Mouse (Mus musculus): Measurements from ENCODE around the gene Gsdma2. TPM values are rescaled to one million over a fixed set of nuclear protein-coding genes. Genes with fewer than 3 reads are reported as not detected.

Gsdma2 gene
- polyA plus RNA-seq (2012; fragmentation: generic; extraction: Trizol): not detected
- long read RNA-seq, experiment 1: 0 reads
- long read RNA-seq, experiment 2: 0 reads

DNA sequence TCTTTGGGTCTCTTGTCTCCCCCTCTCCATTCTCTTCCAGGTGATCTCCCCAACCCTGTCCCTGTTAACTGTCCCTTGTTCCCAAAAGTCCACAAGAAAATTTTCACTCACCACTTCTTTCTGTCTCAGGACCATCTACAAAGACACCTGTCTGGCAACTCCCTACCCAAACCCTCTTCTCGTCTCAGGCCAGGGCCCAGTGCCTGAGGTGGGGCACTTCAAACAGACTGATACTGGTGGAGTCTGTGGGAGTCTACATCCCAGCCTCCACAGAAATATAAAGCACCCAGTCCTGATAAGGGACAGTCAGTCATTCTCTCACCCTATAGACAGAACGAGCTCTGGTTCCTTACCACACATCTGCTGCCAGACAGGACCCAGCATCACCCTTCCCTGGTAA lies at the start of gene Gsdma2:
Gene Gsdma2 (plus strand): TSS at position 301 of the 400 bp plus-strand sequence.
- Histone ChIP-seq H3K79me3 (ENCODE audit: low read depth) (no peaks in the 10 kb centered on the region), H3K36me3 (ENCODE audit: control insufficient read depth, insufficient read depth) (no peaks in the 10 kb centered on the region), H3ac (ENCODE audit: control insufficient read depth, insufficient read length, low read depth) (no peak within 1 kb of the TSS), H3K79me2 (ENCODE audit: control insufficient read depth, insufficient read depth) (no peaks in the 10 kb centered on the region), H3K27me3 (ENCODE audit: control insufficient read depth, insufficient read depth, insufficient read length) (peaks cover 49% of the 10 kb centered on the region), H3K4me3 (ENCODE audit: insufficient read depth, poor library complexity, severe bottlenecking) (no peak within 1 kb of the TSS)
- no peak for TF ChIP-seq CEBPB (IDR thresholded peaks at IDR 0.05; ENCODE audit: low read depth)
- no peak for TF ChIP-seq USF1 (IDR thresholded peaks at IDR 0.05; ENCODE audit: low read depth)
- no peak for TF ChIP-seq MYOD1 (IDR thresholded peaks at IDR 0.05; ENCODE audit: control insufficient read depth, insufficient read length, low read depth)
- no peak for TF ChIP-seq MAX (IDR thresholded peaks at IDR 0.05)
- TF ChIP-seq CTCF (IDR thresholded peaks at IDR 0.05; ENCODE audit: control insufficient read depth, insufficient read depth, insufficient read length): no peak
- TF ChIP-seq FOSL1 (IDR thresholded peaks at IDR 0.05; ENCODE audit: insufficient read depth, low read length, poor library complexity, severe bottlenecking): no peak
- no peak for TF ChIP-seq MYOG (IDR thresholded peaks at IDR 0.05; ENCODE audit: control insufficient read depth, extremely low read depth, insufficient read length)

DNA sequence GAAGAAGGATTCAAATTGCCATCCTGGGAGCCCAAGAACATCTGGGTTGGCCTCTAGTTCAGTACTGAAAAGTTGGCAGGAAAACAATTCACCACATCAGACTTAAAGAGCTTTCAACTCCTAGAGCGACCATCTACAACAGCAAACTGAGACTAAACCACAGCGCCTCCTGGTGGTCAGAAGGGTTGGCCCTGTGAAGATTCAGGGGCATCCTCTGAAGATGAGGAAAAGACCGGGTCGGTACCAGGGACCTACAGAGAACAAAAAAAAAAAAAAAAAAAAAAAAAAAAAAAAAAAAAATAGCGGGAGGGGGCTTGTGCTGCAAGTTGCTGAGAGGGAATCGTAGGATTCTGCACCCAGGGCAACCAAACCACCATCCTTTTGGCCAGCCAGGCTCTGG lies 49.2 kb upstream of the Gsdma2 start:
- no peaks in the 10 kb centered on the region for H3K79me2 ChIP-seq (ENCODE audit: control insufficient read depth, insufficient read depth)
- no peak overlapping the region for H3ac ChIP-seq (ENCODE audit: control insufficient read depth, insufficient read length, low read depth)
- H3K4me3 ChIP-seq (ENCODE audit: insufficient read depth, poor library complexity, severe bottlenecking): no peak overlapping the region
- no peaks in the 10 kb centered on the region for H3K79me3 ChIP-seq (ENCODE audit: low read depth)
- no peaks in the 10 kb centered on the region for H3K36me3 ChIP-seq (ENCODE audit: control insufficient read depth, insufficient read depth)
- H3K27me3 ChIP-seq (ENCODE audit: control insufficient read depth, insufficient read depth, insufficient read length): peaks cover 77% of the 10 kb centered on the region
- TF ChIP-seq CTCF (IDR thresholded peaks at IDR 0.05; ENCODE audit: control insufficient read depth, insufficient read depth, insufficient read length): peak; percentile 43
- TF ChIP-seq MYOD1 (IDR thresholded peaks at IDR 0.05; ENCODE audit: control insufficient read depth, insufficient read length, low read depth): no peak

DNA sequence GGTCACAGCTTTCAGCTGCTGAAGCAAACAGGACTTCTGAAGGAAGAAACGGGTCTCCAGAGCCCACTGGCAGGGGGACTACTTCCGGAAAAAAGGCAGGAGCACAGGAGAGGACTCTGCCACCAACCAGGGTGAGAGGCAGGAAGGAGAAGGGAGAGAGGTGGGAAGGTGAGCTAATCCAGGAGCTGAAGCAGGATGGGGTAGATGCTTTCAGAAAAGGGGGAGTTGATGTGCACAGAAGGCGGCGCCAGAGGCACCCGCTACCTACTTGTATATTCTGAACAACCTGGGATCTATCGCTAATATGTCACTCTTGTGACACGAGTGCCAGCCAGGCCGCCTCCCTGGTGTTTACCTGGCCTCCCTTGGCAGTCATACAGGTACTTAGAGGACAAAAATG lies 48.6 kb upstream of the Gsdma2 start, which contains the start of gene Lrrc3c:
Gene Lrrc3c (plus strand): TSS at position 301 of the 400 bp plus-strand sequence.
- H3K4me3 ChIP-seq (ENCODE audit: insufficient read depth, poor library complexity, severe bottlenecking): no peak within 1 kb of the TSS
- no peaks in the 10 kb centered on the region for H3K36me3 ChIP-seq (ENCODE audit: control insufficient read depth, insufficient read depth)
- no peak within 1 kb of the TSS for H3ac ChIP-seq (ENCODE audit: control insufficient read depth, insufficient read length, low read depth)
- peaks cover 75% of the 10 kb centered on the region for H3K27me3 ChIP-seq (ENCODE audit: control insufficient read depth, insufficient read depth, insufficient read length)
- H3K79me2 ChIP-seq (ENCODE audit: control insufficient read depth, insufficient read depth): no peaks in the 10 kb centered on the region
- H3K79me3 ChIP-seq (ENCODE audit: low read depth): no peaks in the 10 kb centered on the region
- TF ChIP-seq FOSL1 (IDR thresholded peaks at IDR 0.05; ENCODE audit: insufficient read depth, low read length, poor library complexity, severe bottlenecking): no peak
- no peak for TF ChIP-seq CTCF (IDR thresholded peaks at IDR 0.05; ENCODE audit: control insufficient read depth, insufficient read depth, insufficient read length)
- TF ChIP-seq USF1 (IDR thresholded peaks at IDR 0.05; ENCODE audit: low read depth): no peak
- no peak for TF ChIP-seq MYOD1 (IDR thresholded peaks at IDR 0.05; ENCODE audit: control insufficient read depth, insufficient read length, low read depth)
- no peak for TF ChIP-seq MAX (IDR thresholded peaks at IDR 0.05)
- no peak for TF ChIP-seq CEBPB (IDR thresholded peaks at IDR 0.05; ENCODE audit: low read depth)
- TF ChIP-seq MYOG (IDR thresholded peaks at IDR 0.05; ENCODE audit: control insufficient read depth, extremely low read depth, insufficient read length): no peak

DNA sequence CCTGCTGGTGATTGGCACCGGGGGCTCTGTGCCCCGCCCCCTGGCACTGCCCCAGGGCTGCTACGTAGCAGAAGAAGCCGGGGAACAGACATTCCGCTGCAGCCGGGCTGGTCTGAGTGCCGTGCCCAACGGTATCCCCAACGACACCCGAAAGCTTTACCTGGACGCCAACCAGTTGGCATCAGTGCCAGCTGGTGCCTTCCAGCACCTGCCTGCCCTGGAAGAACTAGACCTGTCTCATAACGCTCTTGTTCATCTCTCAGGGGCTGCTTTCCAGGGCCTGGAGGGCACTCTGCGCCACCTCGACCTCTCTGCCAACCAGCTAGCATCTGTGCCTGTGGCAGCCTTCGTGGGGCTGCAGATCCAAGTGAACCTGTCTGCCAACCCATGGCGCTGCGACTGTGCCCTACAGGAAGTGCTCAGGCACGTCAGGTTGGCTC lies 47.7 kb upstream of the Gsdma2 start:
- H3K36me3 ChIP-seq (ENCODE audit: control insufficient read depth, insufficient read depth): no peaks in the 10 kb centered on the region
- no peak overlapping the region for H3ac ChIP-seq (ENCODE audit: control insufficient read depth, insufficient read length, low read depth)
- H3K79me2 ChIP-seq (ENCODE audit: control insufficient read depth, insufficient read depth): no peaks in the 10 kb centered on the region
- no peak overlapping the region for H3K4me3 ChIP-seq (ENCODE audit: insufficient read depth, poor library complexity, severe bottlenecking)
- no peaks in the 10 kb centered on the region for H3K79me3 ChIP-seq (ENCODE audit: low read depth)
- H3K27me3 ChIP-seq (ENCODE audit: control insufficient read depth, insufficient read depth, insufficient read length): peaks cover 72% of the 10 kb centered on the region
- TF ChIP-seq CEBPB (IDR thresholded peaks at IDR 0.05; ENCODE audit: low read depth): no peak
- no peak for TF ChIP-seq MYOD1 (IDR thresholded peaks at IDR 0.05; ENCODE audit: control insufficient read depth, insufficient read length, low read depth)
- no peak for TF ChIP-seq FOSL1 (IDR thresholded peaks at IDR 0.05; ENCODE audit: insufficient read depth, low read length, poor library complexity, severe bottlenecking)
- no peak for TF ChIP-seq MAX (IDR thresholded peaks at IDR 0.05)
- no peak for TF ChIP-seq CTCF (IDR thresholded peaks at IDR 0.05; ENCODE audit: control insufficient read depth, insufficient read depth, insufficient read length)
- TF ChIP-seq USF1 (IDR thresholded peaks at IDR 0.05; ENCODE audit: low read depth): no peak
- TF ChIP-seq MYOG (IDR thresholded peaks at IDR 0.05; ENCODE audit: control insufficient read depth, extremely low read depth, insufficient read length): no peak

DNA sequence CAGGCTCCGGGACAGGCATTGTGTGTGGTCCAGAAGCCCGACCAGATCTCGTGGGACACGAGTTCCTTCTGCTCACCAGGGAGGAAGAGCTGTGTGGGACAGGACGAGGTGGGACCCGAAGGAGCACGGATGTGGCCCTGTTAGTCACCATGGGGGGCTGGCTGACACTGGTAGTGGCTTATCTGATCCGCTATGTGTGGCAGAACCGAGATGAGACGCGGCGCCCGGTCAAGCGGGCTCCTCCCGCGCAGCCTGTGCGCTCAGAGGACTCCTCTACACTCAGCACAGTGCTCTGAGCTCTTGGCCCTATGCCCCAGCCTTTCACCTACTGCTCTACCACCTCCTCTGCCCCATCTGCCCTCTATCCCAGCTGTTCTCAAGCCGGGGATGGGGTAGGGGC lies 47.3 kb upstream of the Gsdma2 start:
- Histone ChIP-seq H3ac (ENCODE audit: control insufficient read depth, insufficient read length, low read depth) (no peak overlapping the region), H3K79me3 (ENCODE audit: low read depth) (no peaks in the 10 kb centered on the region), H3K36me3 (ENCODE audit: control insufficient read depth, insufficient read depth) (no peaks in the 10 kb centered on the region), H3K79me2 (ENCODE audit: control insufficient read depth, insufficient read depth) (no peaks in the 10 kb centered on the region), H3K27me3 (ENCODE audit: control insufficient read depth, insufficient read depth, insufficient read length) (peaks cover 69% of the 10 kb centered on the region), H3K4me3 (ENCODE audit: insufficient read depth, poor library complexity, severe bottlenecking) (no peak overlapping the region)
- TF ChIP-seq CEBPB (IDR thresholded peaks at IDR 0.05; ENCODE audit: low read depth): no peak
- TF ChIP-seq FOSL1 (IDR thresholded peaks at IDR 0.05; ENCODE audit: insufficient read depth, low read length, poor library complexity, severe bottlenecking): no peak

DNA sequence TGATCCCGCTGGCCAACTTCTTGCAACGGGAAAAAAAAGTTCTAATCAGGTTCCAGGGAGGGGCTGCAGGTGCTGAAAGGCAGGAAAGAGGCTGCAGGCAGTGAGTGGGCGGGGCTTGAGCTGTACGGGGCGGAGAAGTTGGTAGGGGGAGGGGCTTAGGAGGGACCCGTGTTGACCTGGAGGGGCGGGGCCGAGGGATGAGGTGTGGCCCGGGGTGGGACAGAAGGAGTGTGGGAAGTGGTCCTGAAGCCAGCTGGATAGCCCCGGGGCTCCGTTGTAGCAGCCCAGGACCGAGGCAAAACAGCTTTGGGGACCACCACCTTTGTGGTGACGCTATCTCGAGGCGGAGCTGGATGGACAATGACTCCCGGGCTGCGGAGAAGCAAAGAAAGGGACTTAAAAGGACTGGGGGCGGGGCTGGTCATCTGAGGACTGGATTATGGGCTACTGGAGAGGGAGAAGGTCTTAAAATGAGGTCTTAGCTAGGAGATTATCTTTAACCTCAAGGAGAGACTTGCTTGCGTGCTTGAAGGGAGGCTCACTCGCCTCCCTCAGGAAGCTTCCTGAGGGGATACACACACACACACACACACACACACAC lies 44.4 kb upstream of the Gsdma2 start:
- Histone ChIP-seq H3K79me2 (ENCODE audit: control insufficient read depth, insufficient read depth) (no peaks in the 10 kb centered on the region), H3K36me3 (ENCODE audit: control insufficient read depth, insufficient read depth) (no peaks in the 10 kb centered on the region), H3K4me3 (ENCODE audit: insufficient read depth, poor library complexity, severe bottlenecking) (no peak overlapping the region), H3K27me3 (ENCODE audit: control insufficient read depth, insufficient read depth, insufficient read length) (peaks cover 60% of the 10 kb centered on the region), H3ac (ENCODE audit: control insufficient read depth, insufficient read length, low read depth) (no peak overlapping the region), H3K79me3 (ENCODE audit: low read depth) (no peaks in the 10 kb centered on the region)
- no peak for TF ChIP-seq FOSL1 (IDR thresholded peaks at IDR 0.05; ENCODE audit: insufficient read depth, low read length, poor library complexity, severe bottlenecking)
- TF ChIP-seq MAX (IDR thresholded peaks at IDR 0.05): no peak
- no peak for TF ChIP-seq MYOD1 (IDR thresholded peaks at IDR 0.05; ENCODE audit: control insufficient read depth, insufficient read length, low read depth)
- TF ChIP-seq CTCF (IDR thresholded peaks at IDR 0.05; ENCODE audit: control insufficient read depth, insufficient read depth, insufficient read length): no peak
- TF ChIP-seq MYOG (IDR thresholded peaks at IDR 0.05; ENCODE audit: control insufficient read depth, extremely low read depth, insufficient read length): no peak
- TF ChIP-seq CEBPB (IDR thresholded peaks at IDR 0.05; ENCODE audit: low read depth): no peak
- TF ChIP-seq USF1 (IDR thresholded peaks at IDR 0.05; ENCODE audit: low read depth): no peak

Data from C2C12 (cell line).